Mouse (Mus musculus) lung, postnatal 0 days (tissue): ENCODE measurements around the gene Topbp1.

Source experiments
- CTCF ChIP-seq: IDR thresholded peaks from 2 replicates; pipeline ENCODE4 v1.5.1; 2016; ENCODE audit warnings: antibody characterized with exemption, mild to moderate bottlenecking
- EP300 ChIP-seq: IDR thresholded peaks from 2 replicates; pipeline ENCODE4 v1.6.1; 2016; ENCODE audit warnings: antibody characterized with exemption, mild to moderate bottlenecking, control low read depth

- TF ChIP-seq CTCF (no peak), EP300 (peak; percentile 19; the same call in 1 of the 2 replicates)
Measured at GRCm38 (mm10) chr9:103382989-103383388, 78.0 kb downstream of the Topbp1 start.
